Mouse (Mus musculus) cerebellum, adult 8-10 months (tissue): ENCODE data around the gene Olfr70.

Source experiments
- DNase-seq: peaks from one replicate; pipeline ENCODE4 v3.0.0; 2022

The Olfr70 gene

GRCm38 (mm10) chr4:43653161-43654015 lies 47.2 kb downstream of the Olfr70 start, which contains the start of gene Spag8:
TSS of gene Spag8 (minus strand) at chr4:43653594.
- no peak for DNase-seq

DNA sequence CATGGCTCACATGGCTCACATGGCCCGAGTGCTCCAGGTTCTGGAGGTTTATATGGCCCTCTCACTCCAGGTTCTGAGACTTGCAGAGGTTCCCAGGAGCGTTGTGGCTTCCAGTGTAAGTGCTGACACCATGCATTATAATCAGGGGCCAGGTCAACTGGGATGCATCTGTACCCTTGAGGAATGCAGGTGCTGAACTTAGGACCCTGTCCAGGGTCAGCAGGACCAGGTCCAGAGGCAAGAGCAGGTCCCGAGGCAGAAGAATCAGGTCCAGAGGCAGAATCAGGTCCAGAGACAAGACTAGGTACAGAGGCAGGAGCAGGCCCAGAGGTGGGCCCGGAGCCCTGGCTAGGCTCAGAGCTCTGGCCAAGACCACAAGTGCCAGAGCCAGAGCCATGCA lies 47.9 kb downstream of the Olfr70 start:
- no peak for DNase-seq

DNA sequence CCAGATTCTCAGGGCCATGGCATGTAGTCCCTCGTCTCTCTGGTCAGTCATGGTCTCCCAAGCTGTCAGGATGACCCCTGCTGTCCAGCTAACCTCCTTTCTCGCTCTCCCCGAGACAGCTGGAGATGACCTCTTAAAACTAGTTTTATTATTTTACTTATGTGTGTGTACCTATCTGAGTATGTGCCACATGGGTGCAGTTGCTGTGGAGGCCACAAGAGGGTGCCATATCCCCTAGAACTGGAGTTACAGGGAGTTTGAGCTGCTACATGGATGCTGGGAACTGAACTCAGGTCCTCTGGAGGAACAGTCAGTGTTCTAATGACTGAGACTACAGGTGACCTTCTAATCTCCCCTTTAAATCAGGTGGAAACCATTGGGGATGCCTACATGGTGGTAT lies 50.8 kb downstream of the Olfr70 start:
- no peak for DNase-seq
